Mouse (Mus musculus) kidney, postnatal 0 days (tissue): Measurements from ENCODE around the gene Trim14. TPM values are rescaled to one million over a fixed set of nuclear protein-coding genes. Genes with fewer than 3 reads are reported as not detected.

Source experiments
- ATAC-seq: fragments of 200-750 bp; cut with Nextera tagmentation; replicated peaks from 2 replicates; pipeline ENCODE4 v1.8.0; 2017; ENCODE audit warnings: low read depth, moderate number of reproducible peaks, moderate TSS enrichment, moderate library complexity; ENCODE audit not compliant: low FRiP score
- DNase-seq: peaks from one replicate; pipeline ENCODE4 v3.0.0-alpha.2; 2016; ENCODE audit warnings: low spot score
- H3K27ac ChIP-seq: fragments of 300-500 bp; sonication (generic); 2 replicates; pipeline ENCODE4 v1.5.1; 2014; ENCODE audit warnings: mild to moderate bottlenecking
- H3K27me3 ChIP-seq: fragments of 300-500 bp; sonication (generic); 2 replicates; pipeline ENCODE4 v1.6.1; 2014; ENCODE audit warnings: low read length, mixed read lengths; ENCODE audit not compliant: insufficient read depth
- H3K36me3 ChIP-seq: fragments of 300-500 bp; sonication (generic); 2 replicates; pipeline ENCODE4 v1.6.1; 2014; ENCODE audit warnings: low read length, mixed read lengths; ENCODE audit not compliant: insufficient read depth
- H3K4me1 ChIP-seq: fragments of 300-500 bp; sonication (generic); replicated peaks from 2 replicates; pipeline ENCODE4 v1.6.1; 2014; ENCODE audit warnings: antibody characterized with exemption, low read length, mixed read lengths; ENCODE audit not compliant: insufficient read depth
- H3K4me2 ChIP-seq: fragments of 300-500 bp; sonication (generic); 2 replicates; pipeline ENCODE4 v1.6.1; 2014; ENCODE audit warnings: mild to moderate bottlenecking, low read length, moderate library complexity, mixed read lengths
- H3K4me3 ChIP-seq: fragments of 300-500 bp; sonication (generic); replicated peaks from 2 replicates; pipeline ENCODE4 v1.5.1; 2014; ENCODE audit warnings: low read depth, low read length
- H3K9ac ChIP-seq: fragments of 300-500 bp; sonication (generic); 2 replicates; pipeline ENCODE4 v1.6.1; 2014; ENCODE audit warnings: low read depth, low read length
- H3K9me3 ChIP-seq: fragments of 300-500 bp; sonication (generic); replicated peaks from 2 replicates; pipeline ENCODE4 v1.6.1; 2016; ENCODE audit warnings: low read length, inconsistent platforms, mixed read lengths
- CTCF ChIP-seq: IDR thresholded peaks from 2 replicates; pipeline ENCODE4 v1.5.1; 2016; ENCODE audit warnings: antibody characterized with exemption, low read depth, mild to moderate bottlenecking, moderate library complexity
- WGBS: fragments of 180-500 bp; shearing (Covaris S2); extraction: QIAGEN DNeasy Blood & Tissue Kit; methylation state at CpG from one replicate; pipeline ENCODE4 v1.1.7; 2014; 5-methylcytosine and 5-hydroxymethylcytosine counted together
- polyA plus RNA-seq: library from polyadenylated mRNA; unstranded; fragments of >200 nt; fragmentation: Nextera tagmentation; extraction: Ambion mirVana; gene quantifications from 2 replicates; pipeline ENCODE4 v1.2.1, GENCODE M21; 2015

Trim14 gene
- polyA plus RNA-seq, 1 experiment from 2014 or later: 3.1 TPM

- H3K9me3 ChIP-seq: no peaks in the 10 kb centered on the region
- no peaks in the 10 kb centered on the region for H3K4me1 ChIP-seq
- H3K27ac ChIP-seq: no peak overlapping the region
- H3K36me3 ChIP-seq: peaks cover 56% of the 10 kb centered on the region
- no peak overlapping the region for H3K4me3 ChIP-seq
- DNase-seq: peak; percentile 60
- TF ChIP-seq CTCF: peak; percentile 72
- H3K27me3 ChIP-seq: no peaks in the 10 kb centered on the region
- ATAC-seq: peak; percentile 57; the same call in 1 of the 2 replicates
- no peak overlapping the region for H3K9ac ChIP-seq
- 73% methylated on average over 7 of the region's 7 CpGs for WGBS
- H3K4me2 ChIP-seq: no peak overlapping the region
Observed at GRCm38 (mm10) chr4:46463130-46463830, 72.7 kb downstream of the Trim14 start.

DNA sequence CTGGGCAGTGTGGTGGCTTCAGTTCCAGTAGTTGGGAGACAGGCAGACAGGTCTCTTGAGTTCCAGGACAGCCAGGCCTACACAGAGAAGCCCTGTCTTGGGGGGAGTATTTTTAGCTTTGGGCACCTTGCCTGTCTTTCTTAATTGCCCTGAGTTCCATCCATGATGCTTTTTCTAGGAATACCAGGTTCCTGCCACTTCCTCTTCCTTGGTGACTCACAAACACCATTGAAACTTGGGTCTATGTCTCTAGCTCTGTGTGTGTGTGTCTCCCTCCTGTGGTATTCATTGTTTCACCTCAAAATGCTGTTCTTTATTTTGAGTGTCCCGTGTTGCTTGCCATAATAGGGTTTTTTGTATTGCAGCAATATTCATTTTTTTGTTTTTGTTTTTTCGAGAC lies 77.5 kb downstream of the Trim14 start:
- ATAC-seq (no peak), DNase-seq (no peak)
- TF ChIP-seq CTCF: peak; percentile 30; the same call in 1 of the 2 replicates
- WGBS: 84% methylated on average over 2 of the region's 2 CpGs
- Histone ChIP-seq H3K4me2 (no peak overlapping the region), H3K4me1 (peaks cover 24% of the 10 kb centered on the region), H3K4me3 (no peak overlapping the region), H3K27ac (no peak overlapping the region), H3K27me3 (no peaks in the 10 kb centered on the region), H3K9ac (no peak overlapping the region), H3K9me3 (no peaks in the 10 kb centered on the region), H3K36me3 (peaks cover 24% of the 10 kb centered on the region)

DNA sequence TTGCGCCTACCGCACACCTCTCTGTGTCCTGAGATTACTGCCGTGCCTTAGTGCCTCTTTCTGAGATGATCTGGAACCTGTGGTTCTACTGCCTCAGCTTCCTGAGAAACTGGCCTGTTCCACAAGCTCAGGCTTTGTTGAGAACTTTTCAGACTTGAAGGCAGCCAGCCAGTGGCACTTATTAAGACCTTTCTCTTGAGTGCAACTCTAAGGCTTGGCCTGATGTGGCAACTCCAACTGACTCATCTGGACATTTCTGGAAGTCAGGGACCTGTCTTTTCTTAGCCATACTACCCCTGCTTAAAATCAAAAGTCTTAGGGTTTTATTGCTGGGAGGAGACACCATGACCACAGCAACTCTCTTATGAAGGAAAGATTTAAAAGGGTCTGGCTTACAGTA lies 78.8 kb downstream of the Trim14 start:
- DNase-seq (no peak), ATAC-seq (no peak)
- TF ChIP-seq CTCF: no peak
- H3K27ac ChIP-seq: no peak overlapping the region
- H3K27me3 ChIP-seq: no peaks in the 10 kb centered on the region
- no peak overlapping the region for H3K9ac ChIP-seq
- peaks cover 34% of the 10 kb centered on the region for H3K4me1 ChIP-seq
- H3K4me3 ChIP-seq: no peak overlapping the region
- H3K4me2 ChIP-seq: no peak overlapping the region
- no peaks in the 10 kb centered on the region for H3K9me3 ChIP-seq
- peaks cover 12% of the 10 kb centered on the region; the same call in 1 of the 2 replicates for H3K36me3 ChIP-seq
- WGBS: 98% methylated on average over 3 of the region's 3 CpGs

- H3K27me3 ChIP-seq: no peaks in the 10 kb centered on the region
- DNase-seq: no peak
- peaks cover 34% of the 10 kb centered on the region for H3K4me1 ChIP-seq
- no peak overlapping the region for H3K9ac ChIP-seq
- peaks cover 12% of the 10 kb centered on the region; the same call in 1 of the 2 replicates for H3K36me3 ChIP-seq
- WGBS: 79% methylated on average over 4 of the region's 4 CpGs
- no peak overlapping the region for H3K4me3 ChIP-seq
- H3K4me2 ChIP-seq: no peak overlapping the region
- no peak for TF ChIP-seq CTCF
- no peaks in the 10 kb centered on the region for H3K9me3 ChIP-seq
- H3K27ac ChIP-seq: no peak overlapping the region
- no peak for ATAC-seq
Observed at GRCm38 (mm10) chr4:46456762-46457161, 79.2 kb downstream of the Trim14 start.

GRCm38 (mm10) chr4:46454097-46454864 lies 81.7 kb downstream of the Trim14 start:
- no peak overlapping the region for H3K9ac ChIP-seq
- peaks cover 40% of the 10 kb centered on the region for H3K4me1 ChIP-seq
- H3K4me2 ChIP-seq: no peak overlapping the region
- no peak overlapping the region for H3K27ac ChIP-seq
- DNase-seq: no peak
- WGBS: 69% methylated on average over 5 of the region's 5 CpGs
- no peak for ATAC-seq
- no peaks in the 10 kb centered on the region for H3K9me3 ChIP-seq
- H3K27me3 ChIP-seq: no peaks in the 10 kb centered on the region
- no peak overlapping the region for H3K4me3 ChIP-seq
- 0 out of 2 replicates have a peak, but pooled peaks cover 2% of the 10 kb centered on the region for H3K36me3 ChIP-seq
- no peak for TF ChIP-seq CTCF

DNA sequence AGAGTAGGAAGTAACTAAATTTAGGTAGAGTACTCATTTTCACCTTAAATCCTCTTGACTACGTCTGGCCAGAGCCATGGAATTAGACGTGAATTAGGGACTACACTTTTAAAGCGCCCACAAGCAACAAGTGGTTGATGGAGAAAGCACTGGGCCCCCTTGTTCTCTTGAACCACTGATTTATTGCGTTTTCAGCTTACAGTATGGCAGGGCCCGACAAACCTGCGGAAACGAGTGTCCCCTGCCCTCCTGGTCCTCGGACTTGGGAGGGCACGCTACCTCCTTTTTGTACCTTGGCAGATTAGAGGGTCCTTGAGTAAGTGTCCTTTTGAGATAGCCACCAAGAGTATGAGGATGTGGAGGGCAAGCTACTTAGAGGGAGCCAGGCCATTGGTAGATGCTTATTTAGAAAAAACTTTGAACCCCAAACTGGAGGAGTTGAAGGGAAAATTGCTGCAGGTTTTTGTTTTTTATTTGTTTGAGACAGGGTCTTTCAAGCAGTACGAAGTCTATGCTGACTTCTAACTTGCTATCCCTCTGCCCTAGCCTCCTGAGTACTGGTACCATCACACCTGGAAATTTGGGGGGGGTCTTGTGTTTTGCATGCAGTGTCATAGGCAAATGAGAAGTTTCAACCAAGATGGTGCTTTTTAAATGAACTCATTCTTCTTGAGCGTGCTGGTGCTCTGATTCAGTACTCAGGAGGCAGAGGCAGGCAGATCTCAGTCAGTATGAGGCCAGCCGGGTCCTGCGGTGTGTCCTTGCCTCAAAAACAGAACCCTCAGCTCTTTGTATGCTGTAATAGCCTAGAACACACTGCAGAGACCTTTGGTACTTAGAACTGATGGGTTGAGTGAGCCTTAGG lies 82.9 kb downstream of the Trim14 start:
- Histone ChIP-seq H3K4me3 (peak overlapping the region; percentile 92; the same call in 1 of the 2 replicates), H3K4me2 (peak overlapping the region; percentile 81), H3K36me3 (0 out of 2 replicates have a peak, but pooled peaks cover 2% of the 10 kb centered on the region), H3K9ac (peak overlapping the region; percentile 92; the same call in 1 of the 2 replicates), H3K4me1 (peaks cover 40% of the 10 kb centered on the region), H3K27ac (peak overlapping the region; percentile 97; the same call in 1 of the 2 replicates), H3K9me3 (no peaks in the 10 kb centered on the region), H3K27me3 (no peaks in the 10 kb centered on the region)
- WGBS: 33% methylated on average over 13 of the region's 13 CpGs
- TF ChIP-seq CTCF: no peak
- no peak for ATAC-seq
- no peak for DNase-seq
